Mouse (Mus musculus): Measurements from ENCODE around the gene Olfr1218. TPM values are rescaled to one million over a fixed set of nuclear protein-coding genes. Genes with fewer than 3 reads are reported as not detected.

The Olfr1218 gene
- polyA plus RNA-seq, 1 experiment: not detected

DNA sequence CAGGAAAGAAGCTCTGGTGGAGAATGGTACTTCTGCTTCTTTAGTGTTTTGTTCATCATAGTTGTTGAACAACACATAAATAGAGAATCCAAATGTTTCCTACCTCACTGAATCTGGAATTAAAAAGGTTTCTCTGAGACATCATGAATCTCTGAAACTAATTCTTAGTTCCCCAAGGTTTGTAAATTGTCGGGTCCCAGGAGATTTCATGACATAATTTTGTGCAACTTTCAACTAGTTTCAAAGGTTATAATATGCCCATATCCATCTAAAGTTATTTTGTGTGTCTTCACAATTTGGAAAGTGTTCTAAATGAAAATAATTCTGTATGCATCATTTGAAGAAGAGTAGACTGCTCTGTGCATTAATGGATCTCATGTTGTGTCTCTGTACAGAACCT, 42.7 kb downstream of the Olfr1218 start, which contains the start of gene Olfr1216:
Gene Olfr1216 (minus strand): TSS at position 101 of the 400 bp plus-strand sequence.
- Histone ChIP-seq H3K4me1 (ENCODE audit: control insufficient read depth, insufficient read depth, low read length) (no peaks in the 10 kb centered on the region), H3K4me3 (replicated peaks; ENCODE audit: insufficient read depth, low read depth, low read length) (no peak within 1 kb of the TSS), H3K27me3 (ENCODE audit: control insufficient read depth, insufficient read depth, low read length) (no peaks in the 10 kb centered on the region), H3K27ac (ENCODE audit: insufficient read depth, low read length) (no peak within 1 kb of the TSS)
- WGBS: 70% methylated on average over 1 of the region's 1 CpGs
- no peak for DNase-seq
- no peak for TF ChIP-seq POLR2A (IDR thresholded peaks at IDR 0.05; ENCODE audit: borderline replicate concordance, insufficient read depth, low read length)
- TF ChIP-seq CTCF (IDR thresholded peaks at IDR 0.05; ENCODE audit: borderline replicate concordance, insufficient read depth, low read depth, low read length): no peak

DNA sequence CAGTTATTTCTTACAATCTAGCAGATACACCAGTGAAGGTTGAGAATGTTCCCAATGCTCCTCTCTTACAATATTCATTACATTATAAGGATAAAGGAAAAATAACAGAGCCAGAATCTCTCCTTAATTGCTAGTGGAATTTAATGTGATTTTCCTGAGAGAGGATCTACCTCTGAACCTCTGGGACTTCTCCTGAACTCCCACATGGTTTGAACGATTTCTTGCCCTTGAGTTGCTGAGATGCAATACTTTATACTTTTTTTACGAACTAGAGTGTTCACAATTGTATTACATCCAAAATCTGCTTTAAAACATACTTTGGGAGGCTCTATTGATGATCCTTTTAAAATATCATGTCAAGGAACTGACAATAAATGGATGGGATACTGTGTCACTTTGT, 54.1 kb downstream of the Olfr1218 start, which contains the start of gene Olfr1215:
Gene Olfr1215 (minus strand): TSS at position 101 of the 400 bp plus-strand sequence.
- no peak within 1 kb of the TSS for H3K4me3 ChIP-seq (replicated peaks; ENCODE audit: insufficient read depth, low read depth, low read length)
- no peak for DNase-seq
- no peaks in the 10 kb centered on the region for H3K27me3 ChIP-seq (ENCODE audit: control insufficient read depth, insufficient read depth, low read length)
- H3K27ac ChIP-seq (ENCODE audit: insufficient read depth, low read length): no peak within 1 kb of the TSS
- no peaks in the 10 kb centered on the region for H3K4me1 ChIP-seq (ENCODE audit: control insufficient read depth, insufficient read depth, low read length)
- TF ChIP-seq CTCF (IDR thresholded peaks at IDR 0.05; ENCODE audit: borderline replicate concordance, insufficient read depth, low read depth, low read length) (no peak), POLR2A (IDR thresholded peaks at IDR 0.05; ENCODE audit: borderline replicate concordance, insufficient read depth, low read length) (no peak)
- WGBS: 66% methylated on average over 2 of the region's 2 CpGs

Other genes with a start within 250 kb of the Olfr1218 start
- not detected in 2 replicates for gene Olfr1202, start 246.7 kb downstream of the Olfr1218 start, polyA plus RNA-seq (2012; rRNA removed)
- not detected in 2 replicates for gene Olfr1205, start 231.4 kb downstream of the Olfr1218 start, polyA plus RNA-seq (2012; rRNA removed)
- not detected in 2 replicates for gene Olfr1204, start 211.9 kb downstream of the Olfr1218 start, polyA plus RNA-seq (2012; rRNA removed)
- not detected in 2 replicates for gene Olfr1206, start 198.0 kb downstream of the Olfr1218 start, polyA plus RNA-seq (2012; rRNA removed)
- not detected in 2 replicates for gene Olfr1208, start 158.9 kb downstream of the Olfr1218 start, polyA plus RNA-seq (2012; rRNA removed)
- not detected in 2 replicates for gene Olfr1209, start 146.0 kb downstream of the Olfr1218 start, polyA plus RNA-seq (2012; rRNA removed)
- not detected in 2 replicates for gene Olfr1211, start 123.1 kb downstream of the Olfr1218 start, polyA plus RNA-seq (2012; rRNA removed)
- not detected in 2 replicates for gene Olfr1212, start 107.2 kb downstream of the Olfr1218 start, polyA plus RNA-seq (2012; rRNA removed)
- gene Gm13762, start 80.9 kb downstream of the Olfr1218 start, polyA plus RNA-seq (2012; rRNA removed): not detected in 2 replicates
- not detected in 2 replicates for gene Olfr1214, start 68.5 kb downstream of the Olfr1218 start, polyA plus RNA-seq (2012; rRNA removed)
- gene Olfr1215, start 54.2 kb downstream of the Olfr1218 start, polyA plus RNA-seq (2012; rRNA removed): not detected in 2 replicates
- not detected in 2 replicates for gene Olfr1216, start 42.8 kb downstream of the Olfr1218 start, polyA plus RNA-seq (2012; rRNA removed)
- not detected in 2 replicates for gene Olfr1217, start 29.1 kb downstream of the Olfr1218 start, polyA plus RNA-seq (2012; rRNA removed)
- not detected in 2 replicates for gene Olfr1219, start 22.3 kb upstream of the Olfr1218 start, polyA plus RNA-seq (2012; rRNA removed)
- not detected in 2 replicates for gene Olfr1220, start 45.6 kb upstream of the Olfr1218 start, polyA plus RNA-seq (2012; rRNA removed)
- gene Olfr1221, start 56.1 kb upstream of the Olfr1218 start, polyA plus RNA-seq (2012; rRNA removed): not detected in 2 replicates
- gene Olfr1222, start 71.9 kb upstream of the Olfr1218 start, polyA plus RNA-seq (2012; rRNA removed): not detected in 2 replicates
- not detected in 2 replicates for gene Olfr1223, start 90.4 kb upstream of the Olfr1218 start, polyA plus RNA-seq (2012; rRNA removed)
- not detected in 2 replicates for gene Olfr1224-ps1, start 102.9 kb upstream of the Olfr1218 start, polyA plus RNA-seq (2012; rRNA removed)
- gene Olfr1225, start 113.5 kb upstream of the Olfr1218 start, polyA plus RNA-seq (2012; rRNA removed): not detected in 2 replicates
- gene Olfr1226, start 138.9 kb upstream of the Olfr1218 start, polyA plus RNA-seq (2012; rRNA removed): not detected in 2 replicates
- not detected in 2 replicates for gene Olfr1228, start 192.9 kb upstream of the Olfr1218 start, polyA plus RNA-seq (2012; rRNA removed)
- gene Olfr1229, start 226.8 kb upstream of the Olfr1218 start, polyA plus RNA-seq (2012; rRNA removed): not detected in 2 replicates
- not detected in 2 replicates for gene Olfr1230, start 236.1 kb upstream of the Olfr1218 start, polyA plus RNA-seq (2012; rRNA removed)
- not detected in 2 replicates for gene Olfr1231, start 245.9 kb upstream of the Olfr1218 start, polyA plus RNA-seq (2012; rRNA removed)

Data from cerebellum, adult 2 months (tissue).